Comparison of ENCODE assay signal across 16 mouse cellular contexts in the genomic region with DNA sequence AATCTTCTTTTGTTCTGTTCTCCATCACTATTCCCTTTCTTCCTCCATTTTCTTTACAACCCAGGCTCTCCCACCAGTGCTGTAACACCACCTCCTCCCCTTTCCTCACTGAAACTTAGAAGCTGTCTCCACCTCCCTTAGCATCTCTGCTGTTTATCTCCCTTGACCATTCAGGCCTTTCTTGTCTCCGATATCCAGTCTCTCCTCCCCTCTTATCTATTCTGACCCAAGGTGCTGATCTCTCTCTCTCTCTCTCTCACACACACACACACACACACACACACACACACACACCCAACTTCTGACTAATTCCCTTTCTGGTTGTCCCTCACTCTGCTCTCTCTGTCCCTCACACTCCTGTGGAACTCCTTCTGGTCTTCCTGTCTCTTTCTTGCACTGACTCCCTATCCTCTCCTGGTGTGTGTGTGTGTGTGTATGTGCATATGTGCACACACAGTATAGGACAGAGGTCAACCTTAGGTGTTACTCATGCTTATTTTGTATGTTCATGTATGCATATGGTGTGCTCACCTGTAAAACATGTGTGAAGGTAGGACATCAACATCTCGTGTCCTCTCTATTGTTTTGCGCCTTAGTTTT. TPM values are rescaled to one million over a fixed set of nuclear protein-coding genes. Genes with fewer than 3 reads are reported as not detected.
DNase-seq lines count a peak whose midpoint lies in the region; ATAC-seq and TF ChIP-seq lines count a peak whose summit lies in the region.
"Had no signal": no experiment of that assay in that cellular context is flagged by ENCODE, and none has a peak within 500 bp of the region (broad histone marks: within the 10 kb centered on the region; RNA-seq: fewer than 3 reads in every experiment).

No protein-coding gene starts in this region.

- TF ChIP-seq POLR2A in thymus, adult 2 months (IDR thresholded peaks at IDR 0.05; ENCODE audit: control insufficient read depth, extremely low read depth, insufficient read depth, low read length, poor library complexity): no peak

- H3K4me3 ChIP-seq in heart, embryonic 10.5 days: peak overlapping the region; percentile 49
- no peak overlapping the region for H3K4me3 ChIP-seq in midbrain, embryonic 12.5 days
- no peak overlapping the region for H3K4me3 ChIP-seq in midbrain, postnatal 0 days (ENCODE audit: low read depth, low read length)
- H3K4me3 ChIP-seq in stomach, embryonic 16.5 days (replicated peaks; ENCODE audit: low read length): no peak overlapping the region
- no peak overlapping the region for H3K4me3 ChIP-seq in thymus, adult 2 months (ENCODE audit: control insufficient read depth, insufficient read depth, low read length)
- H3K4me3 ChIP-seq: neural tube, embryonic 13.5 days had no signal

- H3K27ac ChIP-seq in heart, embryonic 10.5 days: peak overlapping the region; percentile 81
- no peak overlapping the region for H3K27ac ChIP-seq in midbrain, embryonic 12.5 days (replicated peaks)
- H3K27ac ChIP-seq in midbrain, postnatal 0 days (ENCODE audit: low read depth, low read length): no peak overlapping the region
- H3K27ac ChIP-seq in stomach, embryonic 16.5 days (ENCODE audit: low read length): no peak overlapping the region
- H3K27ac ChIP-seq in thymus, adult 2 months (ENCODE audit: control insufficient read depth, insufficient read depth, low read length): no peak overlapping the region
- H3K27ac ChIP-seq: neural tube, embryonic 13.5 days had no signal

- no peak for TF ChIP-seq CTCF in midbrain, postnatal 0 days (IDR thresholded peaks at IDR 0.05)
- no peak for TF ChIP-seq CTCF in thymus, adult 2 months (IDR thresholded peaks at IDR 0.05; ENCODE audit: borderline replicate concordance, control insufficient read depth, extremely low read depth, insufficient read depth, low read length, poor library complexity)

- peaks cover 29% of the 10 kb centered on the region for H3K27me3 ChIP-seq in heart, embryonic 10.5 days (ENCODE audit: insufficient read depth, poor library complexity, severe bottlenecking)
- peaks cover 40% of the 10 kb centered on the region for H3K27me3 ChIP-seq in midbrain, embryonic 12.5 days
- H3K27me3 ChIP-seq in midbrain, postnatal 0 days (ENCODE audit: insufficient read depth, low read length): peaks cover 8% of the 10 kb centered on the region; the same call in 1 of the 2 replicates
- H3K27me3 ChIP-seq in stomach, embryonic 16.5 days (ENCODE audit: control insufficient read depth, insufficient read depth, low read length): no peaks in the 10 kb centered on the region; the same call in 1 of the 2 replicates
- no peaks in the 10 kb centered on the region; the same call in 1 of the 2 replicates for H3K27me3 ChIP-seq in thymus, adult 2 months (ENCODE audit: control insufficient read depth, insufficient read depth, low read length)

- peak overlapping the region; percentile 5; the same call in 1 of the 2 replicates for H3K9ac ChIP-seq in midbrain, embryonic 12.5 days (replicated peaks)
- no peak overlapping the region for H3K9ac ChIP-seq in midbrain, postnatal 0 days (replicated peaks; ENCODE audit: low read length, poor library complexity, severe bottlenecking)
- no peak overlapping the region for H3K9ac ChIP-seq in stomach, embryonic 16.5 days (ENCODE audit: low read length)
- H3K9ac ChIP-seq: neural tube, embryonic 13.5 days had no signal

- H3K4me1 ChIP-seq in heart, embryonic 10.5 days: peaks cover 36% of the 10 kb centered on the region
- H3K4me1 ChIP-seq in midbrain, embryonic 12.5 days: no peaks in the 10 kb centered on the region
- H3K4me1 ChIP-seq in midbrain, postnatal 0 days (ENCODE audit: insufficient read depth, low read length): no peaks in the 10 kb centered on the region
- no peaks in the 10 kb centered on the region for H3K4me1 ChIP-seq in stomach, embryonic 16.5 days (ENCODE audit: control insufficient read depth, insufficient read depth, low read length)
- H3K4me1 ChIP-seq in thymus, adult 2 months (replicated peaks; ENCODE audit: control insufficient read depth, insufficient read depth, low read length): no peaks in the 10 kb centered on the region

- peaks cover 20% of the 10 kb centered on the region for H3K36me3 ChIP-seq in heart, embryonic 10.5 days
- no peaks in the 10 kb centered on the region for H3K36me3 ChIP-seq in midbrain, embryonic 12.5 days
- H3K36me3 ChIP-seq in midbrain, postnatal 0 days (ENCODE audit: insufficient read depth, low read length): no peaks in the 10 kb centered on the region
- no peaks in the 10 kb centered on the region for H3K36me3 ChIP-seq in stomach, embryonic 16.5 days (ENCODE audit: control insufficient read depth, insufficient read depth, low read length)
- H3K36me3 ChIP-seq in thymus, adult 2 months (ENCODE audit: control insufficient read depth, insufficient read depth, low read length): no peaks in the 10 kb centered on the region

- H3K9me3 ChIP-seq in heart, embryonic 10.5 days: no peaks in the 10 kb centered on the region
- no peaks in the 10 kb centered on the region for H3K9me3 ChIP-seq in midbrain, embryonic 12.5 days
- H3K9me3 ChIP-seq in midbrain, postnatal 0 days (ENCODE audit: low read length): no peaks in the 10 kb centered on the region
- no peaks in the 10 kb centered on the region for H3K9me3 ChIP-seq in stomach, embryonic 16.5 days (replicated peaks; ENCODE audit: control insufficient read depth, low read length)
- H3K9me3 ChIP-seq: neural tube, embryonic 13.5 days had no signal

- DNase-seq in heart, embryonic 10.5 days (ENCODE audit: low spot score): no peak
- no peak for DNase-seq in heart, adult 9 months (ENCODE audit: low spot score in 2 of 2)
- DNase-seq in midbrain, postnatal 0 days (ENCODE audit: low spot score): no peak
- DNase-seq in liver: peak; percentile 70
- no peak for DNase-seq in spleen, postnatal 10 days (ENCODE audit: low spot score in 2 of 2)
- DNase-seq in thymus, adult 2 months: no peak
- DNase-seq: gastrocnemius, postnatal 36 days; kidney, postnatal 25 days; retina, postnatal 1 day; thymus, postnatal 36 days had no signal

- H3K4me2 ChIP-seq in midbrain, embryonic 12.5 days (replicated peaks): no peak overlapping the region
- no peak overlapping the region for H3K4me2 ChIP-seq in midbrain, postnatal 0 days (ENCODE audit: low read depth, low read length, poor library complexity, severe bottlenecking)
- no peak overlapping the region for H3K4me2 ChIP-seq in stomach, embryonic 16.5 days (ENCODE audit: low read depth, low read length)
- H3K4me2 ChIP-seq: neural tube, embryonic 13.5 days had no signal

- ATAC-seq in midbrain, embryonic 12.5 days (ENCODE audit: low FRiP score, low read depth): no peak
- no peak for ATAC-seq in midbrain, postnatal 0 days (ENCODE audit: low FRiP score)
- ATAC-seq in stomach, embryonic 16.5 days (ENCODE audit: insufficient read depth, low FRiP score): peak; percentile 42; the same call in 1 of the 2 replicates
- ATAC-seq: forebrain, embryonic 14.5 days had no signal

- 43% methylated on average over 3 of the region's 3 CpGs for WGBS in heart, embryonic 10.5 days
- WGBS in midbrain, embryonic 12.5 days: 84% methylated on average over 3 of the region's 3 CpGs
- WGBS in midbrain, postnatal 0 days: 74% methylated on average over 3 of the region's 3 CpGs
- WGBS in stomach, embryonic 16.5 days: 59% methylated on average over 3 of the region's 3 CpGs
- 72% methylated on average over 3 of the region's 3 CpGs for WGBS in thymus, adult 2 months

RNA-seq across cellular contexts. Expression of gene Emc10, which starts 13.4 kb away (rescaled TPM):
- 92.2 and 95.7 TPM in 2 replicates for polyA plus RNA-seq in heart, embryonic 10.5 days (2016; fragmentation: Nextera tagmentation; extraction: Ambion mirVana)
- polyA plus RNA-seq in midbrain, embryonic 12.5 days (2016; fragmentation: Nextera tagmentation; extraction: Ambion mirVana): 132 and 136 TPM in 2 replicates
- total RNA-seq in midbrain, postnatal 0 days (2014; rRNA removed): 247 and 273 TPM in 2 replicates
- polyA plus RNA-seq in midbrain, postnatal 0 days (2015; fragmentation: Nextera tagmentation; extraction: Ambion mirVana): 150 and 154 TPM in 2 replicates
- polyA plus RNA-seq in stomach, embryonic 16.5 days (2015; fragmentation: Nextera tagmentation; extraction: Ambion mirVana): 69.9 and 80.7 TPM in 2 replicates
- polyA plus RNA-seq in thymus, adult 2 months (2012; rRNA removed): 378 and 406 TPM in 2 replicates

RNA-seq across cellular contexts. Expression of gene Fam71e1, which starts 13.4 kb away (rescaled TPM):
- 9.3 and 11.1 TPM in 2 replicates for polyA plus RNA-seq in heart, embryonic 10.5 days (2016; fragmentation: Nextera tagmentation; extraction: Ambion mirVana)
- polyA plus RNA-seq in midbrain, embryonic 12.5 days (2016; fragmentation: Nextera tagmentation; extraction: Ambion mirVana): 32.4 and 35.1 TPM in 2 replicates
- 18.5 and 19.3 TPM in 2 replicates for total RNA-seq in midbrain, postnatal 0 days (2014; rRNA removed)
- 23.8 and 27.7 TPM in 2 replicates for polyA plus RNA-seq in midbrain, postnatal 0 days (2015; fragmentation: Nextera tagmentation; extraction: Ambion mirVana)
- polyA plus RNA-seq in stomach, embryonic 16.5 days (2015; fragmentation: Nextera tagmentation; extraction: Ambion mirVana): 7.0 and 8.2 TPM in 2 replicates
- 7.8 and 9.4 TPM in 2 replicates for polyA plus RNA-seq in thymus, adult 2 months (2012; rRNA removed)

RNA-seq across cellular contexts. Expression of gene Josd2, which starts 15.2 kb away (rescaled TPM):
- polyA plus RNA-seq in heart, embryonic 10.5 days (2016; fragmentation: Nextera tagmentation; extraction: Ambion mirVana): 158 and 196 TPM in 2 replicates
- polyA plus RNA-seq in midbrain, embryonic 12.5 days (2016; fragmentation: Nextera tagmentation; extraction: Ambion mirVana): 56.2 and 58.1 TPM in 2 replicates
- total RNA-seq in midbrain, postnatal 0 days (2014; rRNA removed): 25.5 and 38.5 TPM in 2 replicates
- polyA plus RNA-seq in midbrain, postnatal 0 days (2015; fragmentation: Nextera tagmentation; extraction: Ambion mirVana): 22.7 and 25.4 TPM in 2 replicates
- 88.0 and 102 TPM in 2 replicates for polyA plus RNA-seq in stomach, embryonic 16.5 days (2015; fragmentation: Nextera tagmentation; extraction: Ambion mirVana)
- 107 and 142 TPM in 2 replicates for polyA plus RNA-seq in thymus, adult 2 months (2012; rRNA removed)

RNA-seq across cellular contexts. Expression of gene Aspdh, which starts 17.7 kb away (rescaled TPM):
- polyA plus RNA-seq in heart, embryonic 10.5 days (2016; fragmentation: Nextera tagmentation; extraction: Ambion mirVana): 0.83 and 1.8 TPM in 2 replicates
- 3.4 and 5.1 TPM in 2 replicates for polyA plus RNA-seq in midbrain, embryonic 12.5 days (2016; fragmentation: Nextera tagmentation; extraction: Ambion mirVana)
- total RNA-seq in midbrain, postnatal 0 days (2014; rRNA removed): 7.1 and 11.8 TPM in 2 replicates
- 2.1 and 3.7 TPM in 2 replicates for polyA plus RNA-seq in midbrain, postnatal 0 days (2015; fragmentation: Nextera tagmentation; extraction: Ambion mirVana)
- 0.72 and 0.87 TPM in 2 replicates for polyA plus RNA-seq in stomach, embryonic 16.5 days (2015; fragmentation: Nextera tagmentation; extraction: Ambion mirVana)
- 0.32 and 1.6 TPM in 2 replicates for polyA plus RNA-seq in thymus, adult 2 months (2012; rRNA removed)
- total RNA-seq: adrenal gland, adult 18-20 months; gastrocnemius, postnatal 36 days; megakaryocyte, adult 5-6 weeks had no signal

RNA-seq across cellular contexts. Expression of gene Mybpc2, which starts 41.5 kb away (rescaled TPM):
- polyA plus RNA-seq in heart, embryonic 10.5 days (2016; fragmentation: Nextera tagmentation; extraction: Ambion mirVana): 0.21 TPM in 2 replicates
- polyA plus RNA-seq in midbrain, embryonic 12.5 days (2016; fragmentation: Nextera tagmentation; extraction: Ambion mirVana): 0.16 and 0.22 TPM in 2 replicates
- 0.27 and 0.38 TPM in 2 replicates for total RNA-seq in midbrain, postnatal 0 days (2014; rRNA removed)
- 0.28 and 0.34 TPM in 2 replicates for polyA plus RNA-seq in midbrain, postnatal 0 days (2015; fragmentation: Nextera tagmentation; extraction: Ambion mirVana)
- polyA plus RNA-seq in stomach, embryonic 16.5 days (2015; fragmentation: Nextera tagmentation; extraction: Ambion mirVana): 0.41 and 1.8 TPM in 2 replicates
- polyA plus RNA-seq in thymus, adult 2 months (2012; rRNA removed): 0.53 and 0.55 TPM in 2 replicates
- total RNA-seq: megakaryocyte, adult 5-6 weeks had no signal
